Mouse (Mus musculus): ENCODE measurements at regions not wholly inside any gene's neighbourhood (a gene's known extent, or its start where the extent isn't known, plus 50 kb on each side); places are given as distances from the start of the nearest gene placed in this dataset.

DNA sequence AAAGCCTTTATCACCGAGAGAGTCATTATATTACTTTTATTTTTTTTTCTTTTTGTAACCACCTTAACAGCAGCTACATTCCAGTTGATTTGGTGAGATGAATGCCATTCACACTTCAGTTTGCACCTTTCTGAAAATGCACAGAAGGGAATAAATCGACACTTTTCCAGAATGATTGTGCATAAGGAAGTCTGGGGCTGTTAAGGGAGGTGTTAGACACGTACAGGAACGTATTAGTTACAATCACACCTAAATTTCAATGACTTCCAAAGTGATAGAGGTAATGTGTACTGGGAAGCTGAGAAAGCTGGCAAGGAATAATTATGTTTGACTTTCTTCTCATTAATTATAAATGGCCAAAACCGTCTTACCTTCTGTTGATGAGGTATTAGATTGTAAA is 352.7 kb upstream of the Epha3 start:
- Histone ChIP-seq H3K4me2 (ENCODE audit: low read length) (no peak overlapping the region), H3K9ac (replicated peaks; ENCODE audit: low read depth, low read length) (no peak overlapping the region), H3K27me3 (replicated peaks; ENCODE audit: control insufficient read depth, insufficient read depth, low read length) (no peaks in the 10 kb centered on the region), H3K4me3 (replicated peaks; ENCODE audit: low read length) (no peak overlapping the region), H3K9me3 (ENCODE audit: control insufficient read depth, low read length) (no peaks in the 10 kb centered on the region), H3K27ac (ENCODE audit: low read length) (no peak overlapping the region), H3K4me1 (replicated peaks; ENCODE audit: control insufficient read depth, insufficient read depth, low read length) (no peaks in the 10 kb centered on the region), H3K36me3 (ENCODE audit: control insufficient read depth, insufficient read depth) (no peaks in the 10 kb centered on the region)
- 50% methylated on average over 5 of the region's 5 CpGs for WGBS
- ATAC-seq: peak; percentile 73

DNA sequence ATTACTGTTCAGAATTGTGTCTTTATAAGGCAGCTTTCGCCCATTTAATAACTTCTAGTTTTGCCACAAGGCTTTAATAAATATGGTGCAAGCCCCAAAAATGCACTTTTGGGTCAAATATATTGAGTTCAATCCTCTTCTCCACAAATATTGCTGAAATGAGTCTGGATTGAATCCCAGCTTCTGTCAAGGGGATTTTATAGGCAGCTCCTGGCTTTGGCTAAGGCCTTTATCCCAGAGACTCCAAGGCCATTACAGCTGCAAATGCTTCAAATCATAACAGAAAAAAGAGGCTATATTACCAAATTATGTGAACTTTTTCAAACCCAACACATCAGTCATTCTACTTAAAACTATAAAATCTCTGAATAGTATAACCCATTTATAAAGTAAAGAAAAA is 347.9 kb upstream of the Epha3 start:
- Histone ChIP-seq H3K9me3 (ENCODE audit: control insufficient read depth, low read length) (no peaks in the 10 kb centered on the region), H3K4me3 (replicated peaks; ENCODE audit: low read length) (no peak overlapping the region), H3K27ac (ENCODE audit: low read length) (no peak overlapping the region), H3K36me3 (ENCODE audit: control insufficient read depth, insufficient read depth) (no peaks in the 10 kb centered on the region), H3K4me1 (replicated peaks; ENCODE audit: control insufficient read depth, insufficient read depth, low read length) (no peaks in the 10 kb centered on the region), H3K4me2 (ENCODE audit: low read length) (no peak overlapping the region), H3K9ac (replicated peaks; ENCODE audit: low read depth, low read length) (no peak overlapping the region), H3K27me3 (replicated peaks; ENCODE audit: control insufficient read depth, insufficient read depth, low read length) (no peaks in the 10 kb centered on the region)
- no peak for ATAC-seq
- WGBS: 86% methylated on average over 1 of the region's 1 CpGs

DNA sequence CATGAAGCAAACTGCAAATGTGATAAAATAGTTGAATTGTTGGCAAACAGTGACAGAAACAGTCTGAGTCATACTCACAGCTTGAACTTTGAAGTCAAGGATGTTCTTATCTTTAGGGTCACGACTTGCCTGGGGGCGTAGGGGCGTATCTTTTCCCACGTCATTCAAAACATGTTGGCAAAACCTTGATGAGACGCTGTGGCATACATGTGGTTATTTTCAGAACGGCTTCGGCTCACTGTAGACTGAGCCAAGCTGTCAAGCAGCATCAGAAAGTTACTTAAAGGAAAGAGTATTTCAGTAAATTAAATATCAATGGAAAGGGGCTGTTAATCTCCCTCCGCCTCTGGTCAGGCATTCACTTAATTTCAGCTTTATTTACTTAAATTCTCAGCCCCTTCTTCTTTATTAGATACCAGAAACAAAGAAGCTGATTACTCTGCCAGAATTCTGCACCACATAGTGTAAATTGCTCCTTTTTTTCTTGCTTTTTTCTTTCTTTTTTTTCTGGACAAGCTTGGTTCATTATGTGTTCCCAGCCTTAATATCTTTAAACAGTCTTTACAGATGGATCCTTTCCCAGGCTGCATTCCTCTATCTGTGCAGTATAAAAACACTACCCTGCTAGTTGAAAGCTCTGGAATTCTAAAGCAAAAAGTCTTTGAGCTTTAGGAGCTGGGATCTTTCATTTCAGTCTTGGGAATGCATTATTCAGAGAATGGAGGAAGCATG is 302.9 kb upstream of the Epha3 start:
- Histone ChIP-seq H3K9me3 (ENCODE audit: control insufficient read depth, low read length) (no peaks in the 10 kb centered on the region), H3K4me3 (replicated peaks; ENCODE audit: low read length) (no peak overlapping the region), H3K27me3 (replicated peaks; ENCODE audit: control insufficient read depth, insufficient read depth, low read length) (no peaks in the 10 kb centered on the region), H3K4me2 (ENCODE audit: low read length) (peak overlapping the region; percentile 34), H3K27ac (ENCODE audit: low read length) (0 out of 2 replicates have a peak overlapping the region, but pooled peaks have one; percentile 41), H3K36me3 (ENCODE audit: control insufficient read depth, insufficient read depth) (no peaks in the 10 kb centered on the region), H3K4me1 (replicated peaks; ENCODE audit: control insufficient read depth, insufficient read depth, low read length) (peaks cover 11% of the 10 kb centered on the region), H3K9ac (replicated peaks; ENCODE audit: low read depth, low read length) (no peak overlapping the region)
- peak; percentile 77 for ATAC-seq
- WGBS: 10% methylated on average over 8 of the region's 8 CpGs

DNA sequence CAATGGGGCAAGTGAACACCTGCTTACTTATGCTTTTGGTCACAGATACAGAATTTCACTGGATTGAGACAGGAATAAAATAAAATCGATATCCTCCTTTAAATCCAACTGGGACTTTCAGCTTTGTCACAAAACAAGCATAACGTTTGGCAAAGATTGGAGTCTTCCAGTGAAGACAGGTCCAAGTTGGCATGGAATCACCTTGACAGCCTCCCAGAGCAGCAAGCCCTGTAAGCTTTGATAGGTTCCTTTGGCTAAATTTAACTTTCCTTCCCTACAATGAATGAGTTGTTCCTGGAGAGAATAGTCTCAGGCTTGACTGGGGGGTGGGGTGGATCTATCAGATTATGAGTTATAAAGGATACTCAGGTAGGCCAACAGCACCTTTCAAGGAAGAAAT is 302.1 kb upstream of the Epha3 start:
- no peak overlapping the region for H3K9ac ChIP-seq (replicated peaks; ENCODE audit: low read depth, low read length)
- no peak for ATAC-seq

DNA sequence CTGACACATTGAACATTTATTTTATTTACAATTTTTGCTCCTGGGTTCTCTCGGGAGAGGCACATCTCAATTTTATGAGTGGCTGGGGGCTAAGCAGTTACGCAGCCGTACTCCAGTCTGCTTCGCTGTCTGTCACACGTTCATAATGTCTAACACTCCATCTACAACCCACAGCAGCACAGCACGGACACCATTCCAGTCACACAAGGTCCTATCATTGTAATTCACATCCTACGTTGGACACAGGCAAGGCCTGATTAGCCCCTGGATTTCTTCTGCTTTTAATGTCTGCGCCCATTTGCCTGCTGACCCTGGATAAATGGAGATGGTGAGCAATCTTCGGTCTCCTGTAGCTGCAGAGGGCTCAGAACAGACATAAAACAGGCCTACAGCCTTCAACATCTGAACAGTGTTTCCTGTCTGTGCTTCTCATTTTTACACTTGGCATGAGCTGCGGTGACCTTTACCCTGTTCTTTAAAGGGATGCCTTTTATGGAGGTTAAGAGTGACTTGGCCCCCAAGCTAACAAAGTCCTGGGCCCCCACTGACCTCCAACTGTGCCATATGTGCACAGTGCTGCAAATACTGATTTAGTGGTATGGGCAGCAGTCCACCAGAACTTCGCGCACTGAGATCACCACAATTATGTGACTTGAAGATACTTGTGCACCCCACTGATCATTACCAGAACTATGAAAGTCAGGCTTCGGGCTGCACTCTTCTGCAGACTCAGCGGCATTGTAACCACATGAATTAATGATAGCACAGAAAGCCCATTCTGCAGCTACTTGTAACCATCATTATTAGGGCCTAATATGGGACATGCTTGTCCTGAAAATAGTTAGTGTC is 281.9 kb upstream of the Epha3 start:
- H3K27ac ChIP-seq (ENCODE audit: low read length): no peak overlapping the region
- WGBS: 90% methylated on average over 14 of the region's 14 CpGs
- no peak overlapping the region for H3K9ac ChIP-seq (replicated peaks; ENCODE audit: low read depth, low read length)
- H3K9me3 ChIP-seq (ENCODE audit: control insufficient read depth, low read length): no peaks in the 10 kb centered on the region
- no peak overlapping the region for H3K4me2 ChIP-seq (ENCODE audit: low read length)
- H3K36me3 ChIP-seq (ENCODE audit: control insufficient read depth, insufficient read depth): no peaks in the 10 kb centered on the region
- no peak for ATAC-seq
- H3K4me3 ChIP-seq (replicated peaks; ENCODE audit: low read length): no peak overlapping the region
- no peaks in the 10 kb centered on the region for H3K4me1 ChIP-seq (replicated peaks; ENCODE audit: control insufficient read depth, insufficient read depth, low read length)
- H3K27me3 ChIP-seq (replicated peaks; ENCODE audit: control insufficient read depth, insufficient read depth, low read length): no peaks in the 10 kb centered on the region

More for the DNA sequence above, 302.1 kb upstream of the Epha3 start:
- Histone ChIP-seq H3K4me2 (ENCODE audit: low read length) (no peak overlapping the region), H3K9me3 (ENCODE audit: control insufficient read depth, low read length) (no peaks in the 10 kb centered on the region), H3K4me1 (replicated peaks; ENCODE audit: control insufficient read depth, insufficient read depth, low read length) (peaks cover 11% of the 10 kb centered on the region), H3K36me3 (ENCODE audit: control insufficient read depth, insufficient read depth) (no peaks in the 10 kb centered on the region), H3K27me3 (replicated peaks; ENCODE audit: control insufficient read depth, insufficient read depth, low read length) (no peaks in the 10 kb centered on the region), H3K4me3 (replicated peaks; ENCODE audit: low read length) (no peak overlapping the region), H3K27ac (ENCODE audit: low read length) (no peak overlapping the region)
- 46% methylated on average over 2 of the region's 2 CpGs for WGBS
